Mouse (Mus musculus): ENCODE data around the gene Gm10577. TPM values are rescaled to one million over a fixed set of nuclear protein-coding genes. Genes with fewer than 3 reads are reported as not detected.

Gene Gm10577
- polyA plus RNA-seq, 1 experiment from 2014 or later = not detected

- ATAC-seq (replicated peaks; ENCODE audit: low FRiP score, low read depth) (peak; percentile 80), DNase-seq (ENCODE audit: low spot score) (peak; percentile 73)
- H3K4me2 ChIP-seq (ENCODE audit: low read length) = no peak overlapping the region
- TF ChIP-seq CTCF (IDR thresholded peaks at IDR 0.05; ENCODE audit: low read depth) = no peak
- no peak overlapping the region for H3K27ac ChIP-seq
- 0 out of 2 replicates have a peak, but pooled peaks cover 10% of the 10 kb centered on the region for H3K36me3 ChIP-seq (ENCODE audit: insufficient read depth, low read length)
- 31% methylated on average over 4 of the region's 4 CpGs for WGBS
- H3K27me3 ChIP-seq (ENCODE audit: insufficient read depth, low read length) = no peaks in the 10 kb centered on the region
- no peak overlapping the region for H3K4me3 ChIP-seq (replicated peaks; ENCODE audit: low read depth, low read length)
- H3K9me3 ChIP-seq (replicated peaks; ENCODE audit: low read length) = no peaks in the 10 kb centered on the region
- H3K4me1 ChIP-seq (replicated peaks; ENCODE audit: insufficient read depth, low read length) = peaks cover 4% of the 10 kb centered on the region; the same call in 1 of the 2 replicates
- H3K9ac ChIP-seq (ENCODE audit: low read depth, low read length) = no peak overlapping the region
Measured at GRCm38 (mm10) chr4:100990996-100991395, 29.5 kb downstream of the Gm10577 start.

- Histone ChIP-seq H3K36me3 (ENCODE audit: insufficient read depth, low read length) (peaks cover 10% of the 10 kb centered on the region), H3K4me2 (ENCODE audit: low read length) (no peak overlapping the region), H3K4me3 (replicated peaks; ENCODE audit: low read depth, low read length) (no peak overlapping the region), H3K4me1 (replicated peaks; ENCODE audit: insufficient read depth, low read length) (peaks cover 4% of the 10 kb centered on the region; the same call in 1 of the 2 replicates), H3K27ac (no peak overlapping the region), H3K27me3 (ENCODE audit: insufficient read depth, low read length) (no peaks in the 10 kb centered on the region), H3K9me3 (replicated peaks; ENCODE audit: low read length) (no peaks in the 10 kb centered on the region), H3K9ac (ENCODE audit: low read depth, low read length) (no peak overlapping the region)
- TF ChIP-seq CTCF (IDR thresholded peaks at IDR 0.05; ENCODE audit: low read depth) = peak; percentile 78
- 76% methylated on average over 8 of the region's 8 CpGs for WGBS
- no peak for ATAC-seq (replicated peaks; ENCODE audit: low FRiP score, low read depth)
- DNase-seq (ENCODE audit: low spot score) = peak; percentile 64
Measured at GRCm38 (mm10) chr4:100988231-100988799, 32.2 kb downstream of the Gm10577 start.

GRCm38 (mm10) chr4:100987187-100987586 lies 33.3 kb downstream of the Gm10577 start:
- peaks cover 12% of the 10 kb centered on the region for H3K36me3 ChIP-seq (ENCODE audit: insufficient read depth, low read length)
- 92% methylated on average over 1 of the region's 1 CpGs for WGBS
- H3K4me2 ChIP-seq (ENCODE audit: low read length) = no peak overlapping the region
- peak; percentile 42; the same call in 1 of the 2 replicates for TF ChIP-seq CTCF (IDR thresholded peaks at IDR 0.05; ENCODE audit: low read depth)
- no peak overlapping the region for H3K4me3 ChIP-seq (replicated peaks; ENCODE audit: low read depth, low read length)
- H3K27ac ChIP-seq = no peak overlapping the region
- ATAC-seq (replicated peaks; ENCODE audit: low FRiP score, low read depth) = no peak
- DNase-seq (ENCODE audit: low spot score) = no peak
- no peaks in the 10 kb centered on the region for H3K27me3 ChIP-seq (ENCODE audit: insufficient read depth, low read length)
- no peaks in the 10 kb centered on the region for H3K9me3 ChIP-seq (replicated peaks; ENCODE audit: low read length)
- H3K4me1 ChIP-seq (replicated peaks; ENCODE audit: insufficient read depth, low read length) = peaks cover 3% of the 10 kb centered on the region; the same call in 1 of the 2 replicates
- no peak overlapping the region for H3K9ac ChIP-seq (ENCODE audit: low read depth, low read length)

GRCm38 (mm10) chr4:100977522-100977921 lies 43.0 kb downstream of the Gm10577 start:
- Histone ChIP-seq H3K4me2 (ENCODE audit: low read length) (no peak overlapping the region), H3K36me3 (ENCODE audit: insufficient read depth, low read length) (peaks cover 28% of the 10 kb centered on the region), H3K9ac (ENCODE audit: low read depth, low read length) (no peak overlapping the region), H3K9me3 (replicated peaks; ENCODE audit: low read length) (no peaks in the 10 kb centered on the region), H3K27me3 (ENCODE audit: insufficient read depth, low read length) (no peaks in the 10 kb centered on the region), H3K4me3 (replicated peaks; ENCODE audit: low read depth, low read length) (no peak overlapping the region), H3K27ac (no peak overlapping the region), H3K4me1 (replicated peaks; ENCODE audit: insufficient read depth, low read length) (no peaks in the 10 kb centered on the region)
- DNase-seq (ENCODE audit: low spot score) (peak; percentile 24), ATAC-seq (replicated peaks; ENCODE audit: low FRiP score, low read depth) (no peak)
- 86% methylated on average over 7 of the region's 7 CpGs for WGBS
- TF ChIP-seq CTCF (IDR thresholded peaks at IDR 0.05; ENCODE audit: low read depth) = peak; percentile 56

- WGBS = 91% methylated on average over 14 of the region's 14 CpGs
- H3K4me3 ChIP-seq (replicated peaks; ENCODE audit: low read depth, low read length) = no peak overlapping the region
- H3K4me1 ChIP-seq (replicated peaks; ENCODE audit: insufficient read depth, low read length) = no peaks in the 10 kb centered on the region
- no peak for ATAC-seq (replicated peaks; ENCODE audit: low FRiP score, low read depth)
- no peak overlapping the region for H3K4me2 ChIP-seq (ENCODE audit: low read length)
- H3K36me3 ChIP-seq (ENCODE audit: insufficient read depth, low read length) = peaks cover 38% of the 10 kb centered on the region; the same call in 1 of the 2 replicates
- no peak for DNase-seq (ENCODE audit: low spot score)
- H3K27ac ChIP-seq = no peak overlapping the region
- no peak for TF ChIP-seq CTCF (IDR thresholded peaks at IDR 0.05; ENCODE audit: low read depth)
- no peaks in the 10 kb centered on the region for H3K9me3 ChIP-seq (replicated peaks; ENCODE audit: low read length)
- no peaks in the 10 kb centered on the region for H3K27me3 ChIP-seq (ENCODE audit: insufficient read depth, low read length)
- H3K9ac ChIP-seq (ENCODE audit: low read depth, low read length) = no peak overlapping the region
Measured at GRCm38 (mm10) chr4:100974455-100975035, 46.0 kb downstream of the Gm10577 start.

- no peak overlapping the region for H3K27ac ChIP-seq
- ATAC-seq (replicated peaks; ENCODE audit: low FRiP score, low read depth) = no peak
Measured at GRCm38 (mm10) chr4:100973641-100974454, 46.6 kb downstream of the Gm10577 start.

More at GRCm38 (mm10) chr4:100973641-100974454, 46.6 kb downstream of the Gm10577 start:
- no peak overlapping the region for H3K4me2 ChIP-seq (ENCODE audit: low read length)
- H3K4me1 ChIP-seq (replicated peaks; ENCODE audit: insufficient read depth, low read length) = no peaks in the 10 kb centered on the region
- TF ChIP-seq CTCF (IDR thresholded peaks at IDR 0.05; ENCODE audit: low read depth) = no peak
- DNase-seq (ENCODE audit: low spot score) = no peak
- H3K27me3 ChIP-seq (ENCODE audit: insufficient read depth, low read length) = no peaks in the 10 kb centered on the region
- H3K9me3 ChIP-seq (replicated peaks; ENCODE audit: low read length) = no peaks in the 10 kb centered on the region
- H3K9ac ChIP-seq (ENCODE audit: low read depth, low read length) = no peak overlapping the region
- H3K4me3 ChIP-seq (replicated peaks; ENCODE audit: low read depth, low read length) = no peak overlapping the region
- 86% methylated on average over 16 of the region's 16 CpGs for WGBS
- peaks cover 45% of the 10 kb centered on the region for H3K36me3 ChIP-seq (ENCODE audit: insufficient read depth, low read length)

Other genes with a start within 250 kb of the Gm10577 start
- 11.7 and 12.2 TPM in 2 replicates for gene Cachd1, start 244.0 kb downstream of the Gm10577 start, polyA plus RNA-seq (2015; fragmentation: Nextera tagmentation; extraction: Ambion mirVana)
- gene Raver2, start 48.3 kb upstream of the Gm10577 start, polyA plus RNA-seq (2015; fragmentation: Nextera tagmentation; extraction: Ambion mirVana) = 9.1 and 9.2 TPM in 2 replicates
- gene Jak1, start 244.6 kb upstream of the Gm10577 start, polyA plus RNA-seq (2015; fragmentation: Nextera tagmentation; extraction: Ambion mirVana) = 71.9 and 78.9 TPM in 2 replicates

All from kidney, postnatal 0 days (tissue).